ENCODE assay signal across 12 mouse cellular contexts in genomic region chr4:32243458-32243857, GRCm38 (mm10). TPM values are rescaled to one million over a fixed set of nuclear protein-coding genes. Genes with fewer than 3 reads are reported as not detected.
DNase-seq lines count a peak whose midpoint lies in the region; ATAC-seq lines count a peak whose summit lies in the region.
"Had no signal": no experiment of that assay in that cellular context is flagged by ENCODE, and none has a peak within 500 bp of the region (broad histone marks: within the 10 kb centered on the region; RNA-seq: fewer than 3 reads in every experiment).

No protein-coding gene starts in this region.

- no peaks in the 10 kb centered on the region for H3K27me3 ChIP-seq in heart, embryonic 13.5 days (replicated peaks)
- H3K27me3 ChIP-seq in hindbrain, embryonic 12.5 days, result no peaks in the 10 kb centered on the region
- H3K27me3 ChIP-seq: embryonic facial prominence, embryonic 13.5 days had no signal

- peak overlapping the region; percentile 44 for H3K4me2 ChIP-seq in heart, embryonic 13.5 days
- peak overlapping the region; percentile 82 for H3K4me2 ChIP-seq in hindbrain, embryonic 12.5 days (replicated peaks)
- H3K4me2 ChIP-seq: embryonic facial prominence, embryonic 13.5 days; liver, embryonic 13.5 days had no signal

- H3K9ac ChIP-seq in heart, embryonic 13.5 days, result peak overlapping the region; percentile 66
- H3K9ac ChIP-seq in hindbrain, embryonic 12.5 days, result 0 out of 2 replicates have a peak overlapping the region, but pooled peaks have one; percentile 5
- H3K9ac ChIP-seq: embryonic facial prominence, embryonic 13.5 days; liver, embryonic 13.5 days had no signal

- H3K4me3 ChIP-seq in heart, embryonic 13.5 days, result no peak overlapping the region
- H3K4me3 ChIP-seq in hindbrain, embryonic 12.5 days, result no peak overlapping the region
- H3K4me3 ChIP-seq: embryonic facial prominence, embryonic 13.5 days; liver, embryonic 13.5 days had no signal

- H3K9me3 ChIP-seq in heart, embryonic 13.5 days, result no peaks in the 10 kb centered on the region
- H3K9me3 ChIP-seq in hindbrain, embryonic 12.5 days (replicated peaks), result no peaks in the 10 kb centered on the region
- H3K9me3 ChIP-seq: embryonic facial prominence, embryonic 13.5 days; liver, embryonic 13.5 days had no signal

- H3K27ac ChIP-seq in heart, embryonic 13.5 days (replicated peaks), result peak overlapping the region; percentile 74
- H3K27ac ChIP-seq in hindbrain, embryonic 12.5 days, result peak overlapping the region; percentile 24; the same call in 1 of the 2 replicates
- H3K27ac ChIP-seq: embryonic facial prominence, embryonic 13.5 days; liver, embryonic 13.5 days had no signal

- H3K36me3 ChIP-seq in heart, embryonic 13.5 days, result no peaks in the 10 kb centered on the region
- no peaks in the 10 kb centered on the region for H3K36me3 ChIP-seq in hindbrain, embryonic 12.5 days
- H3K36me3 ChIP-seq: embryonic facial prominence, embryonic 13.5 days; liver, embryonic 13.5 days had no signal

- no peak for ATAC-seq in heart, embryonic 13.5 days (ENCODE audit: extremely low read depth, insufficient number of reproducible peaks, low FRiP score, low TSS enrichment)
- ATAC-seq in hindbrain, embryonic 12.5 days (ENCODE audit: low FRiP score), result no peak

- intact Hi-C loops in left cerebral cortex, postnatal 25 days (cut with DNase I), result loop anchor here (5.0 kb wide), 1 partner anchor 319 kb away; no protein-coding TSS in a partner anchor

- H3K4me1 ChIP-seq in heart, embryonic 13.5 days, result peaks cover 79% of the 10 kb centered on the region
- peaks cover 66% of the 10 kb centered on the region for H3K4me1 ChIP-seq in hindbrain, embryonic 12.5 days

- DNase-seq in heart, adult 9 months (ENCODE audit: low spot score in 2 of 2), result no peak
- DNase-seq in embryo, embryonic 10 days (ENCODE audit: low spot score), result peak; percentile 77
- DNase-seq in lung, postnatal 25 days (ENCODE audit: low spot score), result peak; percentile 43
- no peak for DNase-seq in Muller cell, postnatal 12 days (ENCODE audit: inconsistent ontology term)
- DNase-seq in urinary bladder, postnatal 10 days (ENCODE audit: low spot score), result no peak
- no peak for DNase-seq in left cerebral cortex, postnatal 25 days (ENCODE audit: low spot score in 2 of 2)
- DNase-seq: gastrocnemius, postnatal 36 days; kidney, postnatal 25 days; liver, embryonic 13.5 days had no signal

- WGBS in heart, embryonic 13.5 days, result 21% methylated on average over 10 of the region's 10 CpGs
- whole genome bisulfite sequencing in hindbrain, embryonic 12.5 days, result 34% methylated on average over 10 of the region's 10 CpGs

RNA-seq across cellular contexts. Expression of gene Bach2, which starts 4.9 kb away (rescaled TPM):
- 7.0 and 7.1 TPM in 2 replicates for polyA plus RNA-seq in heart, embryonic 13.5 days (2015; fragmentation: Nextera tagmentation; extraction: Ambion mirVana)
- 25.4 and 27.3 TPM in 2 replicates for polyA plus RNA-seq in hindbrain, embryonic 12.5 days (2016; fragmentation: Nextera tagmentation; extraction: Ambion mirVana)
- 10 to 100 TPM; 10.4 to 14.4 TPM for total RNA-seq in left cerebral cortex, postnatal 25 days (2021)

Comparison
In these comparisons a context has a peak if more than half of its experiments do, and no peak if none do; other contexts are left out.
1. DNase-seq: peak in embryo, embryonic 10 days (single experiment) and lung, postnatal 25 days (single experiment); none in heart, adult 9 months (0 of 2), Muller cell, postnatal 12 days (single experiment), urinary bladder, postnatal 10 days (single experiment) and left cerebral cortex, postnatal 25 days (0 of 2).